Mouse (Mus musculus) gastrocnemius, postnatal 4 days (tissue): Measurements from ENCODE around the gene Cidec. TPM values are rescaled to one million over a fixed set of nuclear protein-coding genes. Genes with fewer than 3 reads are reported as not detected.

Source experiments
- DNase-seq, 2 experiments: peaks; one replicate each; pipeline ENCODE4 v3.0.0; 2021 to 2022; ENCODE audit warnings: low spot score in 2 of 2, mixed read lengths in 2 of 2
- total RNA-seq, 2 experiments: library from RNA; stranded (reverse); gene quantifications; 2 replicates each; pipeline ENCODE4 v1.2.3; 2021

Cidec gene
- total RNA-seq, 2 experiments from 2014 or later = 12.4 to 25.1 TPM

- no peak for DNase-seq
These were observed 19.1 kb downstream of the Cidec start for GRCm38 (mm10) chr6:113416416-113416815.

GRCm38 (mm10) chr6:113410001-113410400 is 25.6 kb downstream of the Cidec start:
- DNase-seq = no peak

GRCm38 (mm10) chr6:113406683-113407082 is 28.9 kb downstream of the Cidec start:
- no peak for DNase-seq

- DNase-seq = no peak
These were observed 30.1 kb downstream of the Cidec start for GRCm38 (mm10) chr6:113405483-113405882.

GRCm38 (mm10) chr6:113404649-113405448 is 30.7 kb downstream of the Cidec start:
- no peak for DNase-seq

GRCm38 (mm10) chr6:113402094-113402493 is 33.5 kb downstream of the Cidec start:
- no peak for DNase-seq

- DNase-seq = no peak
These were observed 39.1 kb downstream of the Cidec start for GRCm38 (mm10) chr6:113396270-113397030.

- no peak for DNase-seq
These were observed 40.1 kb downstream of the Cidec start for GRCm38 (mm10) chr6:113395501-113395900.

- no peak for DNase-seq
These were observed 40.7 kb downstream of the Cidec start for GRCm38 (mm10) chr6:113394811-113395210.

GRCm38 (mm10) chr6:113393951-113394350 is 41.6 kb downstream of the Cidec start:
- no peak for DNase-seq

- peak; percentile 45 to 53 for DNase-seq
These were observed 43.0 kb downstream of the Cidec start for GRCm38 (mm10) chr6:113392387-113393071.

GRCm38 (mm10) chr6:113392015-113392386 is 43.6 kb downstream of the Cidec start:
- no peak for DNase-seq

- DNase-seq = no peak
These were observed 44.8 kb downstream of the Cidec start for GRCm38 (mm10) chr6:113390715-113391114.

- no peak for DNase-seq
These were observed 46.6 kb downstream of the Cidec start, which contains the start of gene Ttll3 for GRCm38 (mm10) chr6:113388960-113389359. Gene Ttll3 (plus strand): TSS chr6:113389260.

GRCm38 (mm10) chr6:113386025-113386424 is 49.5 kb downstream of the Cidec start:
- DNase-seq = no peak

- no peak for DNase-seq
These were observed 50.3 kb downstream of the Cidec start for GRCm38 (mm10) chr6:113385160-113385714.

GRCm38 (mm10) chr6:113384351-113384927 is 51.1 kb downstream of the Cidec start:
- no peak for DNase-seq

- DNase-seq = no peak
These were observed 55.1 kb downstream of the Cidec start for GRCm38 (mm10) chr6:113380480-113380879.

GRCm38 (mm10) chr6:113379246-113379645 is 56.3 kb downstream of the Cidec start:
- DNase-seq = no peak

- peak; percentile 83 to 93 for DNase-seq
These were observed 57.8 kb downstream of the Cidec start, which contains the start of the genes Tada3 and Arpc4 for GRCm38 (mm10) chr6:113377496-113378385. Gene Tada3 (minus strand): TSS chr6:113377883. Gene Arpc4 (plus strand): TSS chr6:113378115.
